Mouse (Mus musculus): ENCODE measurements around the gene Gm20458.
A peak's percentile ranks its signal among the peaks of the same experiment; 100 is the strongest.

Gene Gm20458

DNA sequence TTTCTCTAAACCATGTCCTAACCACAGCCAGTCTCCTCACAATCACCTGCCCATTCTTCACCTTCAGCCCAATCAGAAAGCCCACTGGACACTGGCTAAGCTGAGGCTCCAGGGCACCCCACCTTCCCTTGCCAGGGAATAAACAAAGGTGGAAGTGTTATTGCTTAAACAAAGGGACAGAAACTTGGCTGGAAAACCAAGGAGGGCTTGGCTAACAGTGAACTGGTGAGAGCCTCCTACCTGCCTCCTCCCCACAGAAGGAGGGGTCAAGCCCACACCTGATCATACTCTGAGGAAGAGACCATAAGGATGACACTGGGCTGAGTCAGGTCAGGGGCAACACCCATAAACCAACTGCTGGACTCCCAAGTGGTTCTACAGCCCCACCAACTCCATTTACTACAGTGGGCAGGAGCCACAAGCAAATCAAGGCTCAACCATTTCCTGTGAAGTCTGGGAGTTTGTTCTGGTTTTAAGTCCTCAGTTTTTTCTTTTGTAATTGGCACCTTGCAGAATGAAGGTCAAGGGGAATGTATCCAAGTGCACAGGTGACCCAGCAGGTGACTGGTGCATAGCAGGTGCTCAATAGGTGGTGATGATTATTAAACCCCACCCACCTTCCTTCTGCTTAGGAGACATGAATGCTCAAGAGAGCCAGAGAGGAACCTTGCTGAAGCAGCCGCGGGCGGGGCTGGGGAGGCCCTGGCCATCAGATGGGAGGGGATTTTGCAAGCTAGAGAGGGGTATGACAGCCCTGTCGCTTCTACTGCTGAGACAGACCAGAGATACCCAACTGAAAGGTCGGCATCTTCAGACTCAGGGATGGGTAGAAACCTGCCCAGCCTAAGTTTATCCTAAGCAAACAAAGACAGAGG is 25.3 kb upstream of the Gm20458 start:
- DNase-seq (ENCODE audit: low spot score), result no peak

DNA sequence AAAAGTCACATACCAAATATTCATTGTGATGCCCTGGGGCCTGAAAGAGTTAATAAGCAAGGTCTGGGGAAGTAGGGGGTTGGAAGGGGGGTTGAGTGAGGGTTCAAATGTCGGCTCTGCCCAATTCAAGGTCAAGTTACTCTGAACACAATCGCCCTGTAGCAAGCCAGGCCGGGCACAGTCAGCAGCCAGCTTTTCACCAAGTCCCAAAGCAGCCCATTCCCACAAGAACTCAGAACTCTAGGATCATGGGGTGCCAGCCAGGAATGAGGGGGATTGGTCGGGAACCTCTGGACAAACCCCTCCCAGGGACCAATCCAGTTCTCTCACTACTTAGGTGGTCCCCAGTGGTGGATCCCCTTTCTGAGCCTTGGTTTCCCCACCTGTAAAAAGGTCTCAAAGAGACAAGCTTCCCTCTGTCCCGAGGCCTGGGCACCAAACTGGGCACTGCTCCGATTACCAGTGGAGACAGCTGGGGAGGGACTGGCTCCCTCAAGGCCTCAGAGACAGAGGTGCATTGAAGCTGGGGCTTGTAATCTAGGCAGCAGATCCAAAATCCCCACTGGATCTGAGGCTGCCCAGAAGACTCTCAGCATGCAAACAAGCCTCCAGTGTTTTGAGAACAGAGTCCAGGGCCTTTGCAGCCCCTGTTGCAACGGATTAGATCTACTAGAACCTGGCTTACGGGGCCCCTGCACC is 24.4 kb upstream of the Gm20458 start:
- no peak for DNase-seq (ENCODE audit: low spot score)

DNA sequence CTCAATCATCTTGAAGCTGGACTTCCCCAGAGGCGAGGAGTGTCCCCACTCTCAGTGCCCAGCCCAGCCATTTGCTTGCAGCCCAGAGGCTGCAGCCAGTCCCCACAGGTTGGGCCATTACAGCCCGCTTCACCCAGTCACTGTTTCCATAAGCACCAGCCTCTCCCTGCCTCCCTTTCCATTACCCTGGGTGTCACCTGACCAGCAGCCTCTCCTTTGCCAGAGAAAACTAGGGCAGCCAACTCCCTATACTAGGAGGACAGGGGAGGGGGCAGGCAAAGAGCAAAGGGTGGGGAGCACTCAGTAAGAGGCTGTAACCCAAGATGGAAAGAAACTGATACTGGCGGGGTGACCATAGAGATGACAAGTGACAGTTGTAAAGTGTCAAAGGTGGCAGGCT is 23.8 kb upstream of the Gm20458 start:
- no peak for DNase-seq (ENCODE audit: low spot score)

DNA sequence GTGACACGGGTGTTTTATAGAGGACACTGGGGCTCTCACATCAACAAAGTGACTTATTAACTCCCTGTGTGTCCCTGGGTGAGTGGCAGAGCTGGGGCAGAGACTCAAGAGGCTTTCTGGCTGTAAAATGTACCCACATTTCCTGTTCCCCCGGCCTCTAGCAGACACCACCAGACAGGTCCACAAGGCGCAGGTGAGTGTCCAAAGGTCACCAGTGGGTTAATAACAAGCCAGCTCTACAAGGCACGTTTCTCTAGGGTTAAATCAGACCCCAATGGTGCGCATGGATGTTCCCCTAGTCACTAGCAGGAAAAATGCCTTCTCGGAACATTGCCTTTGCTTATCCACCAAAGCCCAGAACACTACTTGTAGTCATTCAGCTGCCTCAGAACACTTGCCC is 23.1 kb upstream of the Gm20458 start:
- DNase-seq (ENCODE audit: low spot score), result peak; percentile 76

DNA sequence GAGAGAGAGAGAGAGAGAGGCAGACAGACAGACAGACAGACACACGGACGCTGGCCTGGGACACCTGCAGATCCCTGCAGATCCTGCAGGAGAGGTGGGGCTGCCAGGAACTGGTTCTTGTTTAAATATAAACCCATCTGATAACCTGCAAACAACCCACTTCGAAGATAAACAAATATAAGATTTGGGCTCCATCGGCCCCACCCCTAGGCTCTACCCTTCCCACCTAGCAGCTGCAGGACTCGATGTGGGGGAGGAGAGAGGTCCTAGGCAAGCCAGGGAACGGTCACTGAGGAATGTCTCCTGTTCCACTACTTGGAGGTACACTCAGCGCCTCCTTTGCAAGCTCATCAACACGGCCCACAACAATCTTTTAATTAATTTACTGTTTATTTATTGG is 22.5 kb upstream of the Gm20458 start:
- DNase-seq (ENCODE audit: low spot score), result peak; percentile 75

DNA sequence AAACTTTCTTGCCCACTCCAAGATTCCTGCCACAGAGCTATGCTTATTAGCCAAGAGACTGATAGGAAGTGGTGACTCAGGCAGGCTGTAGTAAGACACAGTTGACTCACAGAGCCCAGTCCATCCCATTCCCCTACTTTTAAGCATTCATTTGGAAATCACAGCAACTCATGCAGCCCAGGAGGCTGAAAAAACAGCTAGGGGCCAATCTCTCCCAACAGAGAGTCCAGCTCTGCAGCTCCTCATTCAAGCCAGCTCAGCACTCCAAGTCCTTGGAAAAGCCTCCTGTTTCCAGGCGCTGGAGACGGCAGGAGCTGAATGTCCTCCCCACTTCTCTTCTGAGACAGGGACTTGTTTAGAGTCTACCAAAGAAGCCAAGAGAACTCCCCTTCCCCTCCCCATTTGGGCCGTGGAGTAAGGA is 21.8 kb upstream of the Gm20458 start:
- DNase-seq (ENCODE audit: low spot score), result no peak

DNA sequence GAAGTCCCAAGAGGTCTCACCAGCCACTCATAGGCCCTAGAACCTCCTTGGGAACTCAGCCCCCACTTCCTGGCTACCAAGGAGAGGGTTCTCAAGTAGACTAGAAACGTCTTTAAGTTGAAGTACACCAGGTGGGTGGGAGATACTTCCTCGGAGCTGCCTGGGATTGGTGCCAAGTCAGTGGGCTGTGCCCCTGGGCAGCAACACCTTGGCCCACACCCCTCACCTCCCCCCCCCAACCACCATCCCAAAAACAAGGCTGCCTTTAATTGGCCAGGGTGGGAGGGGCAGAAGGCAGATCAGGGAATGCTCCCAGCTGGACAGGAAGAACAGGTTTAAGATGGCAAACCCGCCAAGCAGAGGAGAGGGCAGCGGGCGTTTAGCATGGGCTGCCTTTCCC is 20.5 kb upstream of the Gm20458 start:
- DNase-seq (ENCODE audit: low spot score), result no peak

DNA sequence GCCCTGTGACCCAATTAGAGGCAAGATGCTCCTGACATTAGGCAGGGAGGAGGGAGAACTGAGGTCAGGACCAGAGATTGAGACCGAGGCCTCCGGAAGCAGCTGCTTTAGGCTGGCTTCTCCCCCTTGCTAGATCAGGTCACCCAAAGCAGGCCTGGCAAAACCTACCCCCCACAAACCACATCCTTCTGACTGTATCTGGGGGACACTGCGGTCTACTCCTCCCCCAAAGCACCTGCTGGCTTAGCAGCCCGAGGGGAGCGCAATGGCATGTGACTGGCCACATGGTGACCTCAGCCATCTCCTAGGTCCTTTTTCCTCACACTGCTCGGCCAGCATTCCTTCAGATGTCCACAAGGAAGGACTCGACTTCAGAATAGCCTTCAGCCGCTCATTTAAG is 19.6 kb upstream of the Gm20458 start:
- DNase-seq (ENCODE audit: low spot score), result no peak

DNA sequence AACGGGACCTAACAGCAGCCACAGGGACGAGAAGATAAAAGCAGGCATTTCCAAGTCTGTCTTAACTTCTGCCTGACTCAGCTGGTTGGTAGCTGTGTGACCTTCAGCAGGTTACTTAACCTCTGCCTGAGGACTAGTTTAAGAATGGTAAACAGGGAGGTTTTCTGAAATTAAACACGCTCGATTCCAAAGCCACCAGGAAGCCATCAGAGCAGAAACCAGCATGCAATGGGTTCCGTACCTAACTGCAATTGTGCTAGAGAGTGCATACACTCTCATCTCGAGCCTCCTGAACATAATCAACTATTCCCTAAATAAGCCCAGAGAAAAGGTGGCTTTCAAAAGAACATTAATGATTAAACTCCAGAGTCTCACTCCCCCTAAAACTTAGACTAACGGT is 19.0 kb upstream of the Gm20458 start:
- DNase-seq (ENCODE audit: low spot score), result no peak

DNA sequence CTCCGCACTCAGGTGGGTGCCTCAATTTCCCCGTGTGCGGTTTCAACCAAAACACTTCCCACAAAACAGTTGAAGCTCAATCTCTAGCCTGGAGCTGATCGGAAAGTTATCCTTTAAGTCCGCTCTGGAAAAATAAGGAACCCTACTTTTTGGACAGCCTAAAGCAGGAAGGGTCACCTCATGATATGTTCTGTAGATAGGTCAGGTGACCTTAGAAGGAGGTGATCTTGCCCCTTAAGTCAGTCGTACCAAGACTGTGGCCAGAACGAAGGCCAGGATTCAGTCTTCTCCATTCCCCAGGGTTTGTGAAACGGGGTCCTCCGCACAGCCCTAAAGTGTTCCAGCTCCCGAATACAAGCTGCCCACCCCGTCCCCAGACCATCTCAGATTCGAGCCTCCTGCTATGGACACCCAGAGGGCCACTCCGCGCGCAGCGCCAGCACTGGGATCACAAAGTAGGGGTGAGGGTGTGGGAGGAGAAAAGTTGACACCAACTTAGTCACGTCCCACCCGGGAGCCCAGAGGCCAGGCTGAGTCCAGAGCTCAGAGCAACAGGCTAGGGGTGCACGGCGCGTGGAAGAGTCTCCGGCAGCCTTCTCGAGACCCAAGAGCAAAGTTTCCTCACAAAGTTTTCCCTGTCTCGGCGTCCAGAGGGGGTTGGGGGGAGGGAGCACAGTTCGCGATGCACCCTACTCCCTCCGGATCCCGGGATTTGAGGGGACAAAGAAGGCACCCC is 18.3 kb upstream of the Gm20458 start:
- no peak for DNase-seq (ENCODE audit: low spot score)

DNA sequence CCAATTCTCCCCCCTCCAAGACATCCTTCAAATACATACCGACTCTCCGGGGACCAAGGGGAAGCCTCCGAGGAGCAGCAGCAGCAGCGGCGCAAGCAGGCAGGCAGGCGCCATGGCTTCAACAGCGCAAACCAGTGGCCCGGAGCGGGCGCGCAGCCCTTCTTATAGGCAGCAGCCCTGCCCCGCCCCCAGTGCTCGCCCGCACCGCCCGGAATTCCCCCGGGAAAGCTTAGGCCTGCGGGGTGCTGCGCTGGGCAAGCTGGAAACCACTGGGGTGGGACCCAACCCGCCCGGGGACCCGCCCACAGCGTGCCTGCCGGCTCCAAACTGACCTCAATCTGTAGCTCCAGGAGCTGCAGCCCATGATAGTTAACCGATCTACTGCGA is 17.7 kb upstream of the Gm20458 start:
- peak; percentile 90 for DNase-seq (ENCODE audit: low spot score)

DNA sequence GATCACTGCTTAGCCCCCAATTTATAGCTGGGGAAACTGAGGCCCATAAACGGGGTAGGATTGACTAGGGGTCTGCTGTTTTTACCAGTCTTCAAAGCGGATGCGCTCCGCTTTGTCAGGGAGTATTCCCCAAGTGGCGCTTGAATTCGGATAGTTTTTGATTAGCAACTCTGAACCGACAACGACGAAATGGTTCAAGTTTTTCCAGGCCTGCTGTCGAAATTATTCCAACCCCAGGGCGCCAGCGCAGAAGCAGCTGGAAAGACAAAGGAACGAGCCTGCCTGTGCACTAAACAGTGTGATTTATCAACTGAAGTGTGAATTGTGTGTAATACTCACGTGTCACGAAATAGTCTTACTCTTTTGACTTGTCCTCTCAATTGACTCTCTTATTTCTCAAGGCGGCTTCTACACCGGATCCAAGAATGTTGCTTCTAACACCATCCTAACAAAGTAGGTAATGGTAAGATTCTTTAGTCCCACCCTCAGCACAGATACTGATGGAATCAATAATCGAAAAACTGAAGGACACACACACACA is 17.2 kb upstream of the Gm20458 start, which contains the start of gene Sdc4:
Gene Sdc4, minus strand, starts transcription at position 428 of the 541 bp plus-strand sequence.
- peak; percentile 49 for DNase-seq (ENCODE audit: low spot score)

DNA sequence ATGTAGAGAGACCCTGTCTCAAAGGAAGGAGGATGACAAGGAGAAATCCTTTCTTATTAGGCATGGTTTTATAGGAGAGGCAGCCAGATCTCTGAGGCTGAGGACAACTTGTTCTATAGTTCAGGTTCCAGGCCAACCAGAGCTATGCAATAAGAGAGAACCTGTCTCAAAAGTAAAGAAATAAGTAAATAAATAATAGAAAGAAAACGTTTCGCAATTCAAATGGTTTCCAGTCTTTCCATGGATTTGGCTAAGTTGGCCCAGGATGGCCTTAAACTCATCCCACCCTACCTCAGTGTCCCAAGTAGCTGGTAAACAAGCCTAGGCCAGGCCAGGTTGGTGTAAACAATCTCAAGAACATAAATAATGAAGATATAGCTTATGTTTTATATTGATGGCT is 16.1 kb upstream of the Gm20458 start:
- DNase-seq (ENCODE audit: low spot score), result no peak

DNA sequence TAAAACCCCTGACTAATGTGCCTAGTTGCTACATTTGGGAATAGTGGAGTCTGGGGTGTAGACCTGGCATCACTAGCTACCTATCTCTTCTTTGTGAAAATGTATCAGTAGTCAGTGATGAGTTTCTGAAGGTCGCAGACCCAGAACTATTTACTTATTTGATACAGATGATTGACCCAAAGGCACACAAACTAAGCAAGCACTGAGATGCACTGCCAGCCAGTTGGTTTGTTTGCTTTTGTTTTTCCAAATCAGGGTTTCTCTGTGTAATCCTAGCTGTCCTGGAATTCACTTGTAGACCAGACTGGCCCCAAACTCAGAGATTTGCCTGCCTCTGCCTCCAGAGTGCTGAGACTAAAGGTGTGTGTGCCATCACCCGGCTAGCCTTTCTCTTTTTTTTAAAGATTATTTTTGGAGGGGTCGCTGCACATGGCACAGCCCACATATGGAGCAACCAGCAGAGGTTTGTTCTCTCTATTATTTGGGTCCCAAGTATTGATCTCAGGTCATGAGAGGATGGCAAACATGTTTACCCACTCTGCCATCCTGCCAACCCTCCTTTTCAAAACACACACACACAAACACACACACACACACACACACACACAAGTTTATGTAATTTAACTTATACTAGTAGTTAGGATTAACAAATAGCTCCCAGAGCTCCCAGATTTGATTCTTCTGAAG is 15.2 kb upstream of the Gm20458 start:
- DNase-seq (ENCODE audit: low spot score), result no peak

DNA sequence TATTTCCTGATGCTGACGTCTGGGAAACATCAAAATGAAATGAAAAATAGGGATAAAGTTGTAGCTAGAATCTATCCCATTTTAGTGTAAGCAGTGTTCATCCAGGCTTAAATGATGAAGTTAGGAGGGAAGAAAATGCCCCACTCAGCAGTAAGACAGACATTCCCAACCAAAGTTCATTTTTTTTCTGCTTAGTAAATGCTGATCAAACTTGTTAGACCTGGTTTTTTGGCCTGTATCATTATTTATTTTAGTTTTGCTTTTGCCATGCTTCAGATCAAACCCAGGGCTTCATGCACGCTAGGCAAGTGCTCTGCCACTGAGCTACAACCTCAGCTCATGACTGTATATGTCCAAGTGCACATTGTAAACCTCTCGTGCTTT is 14.7 kb upstream of the Gm20458 start:
- no peak for DNase-seq (ENCODE audit: low spot score)

DNA sequence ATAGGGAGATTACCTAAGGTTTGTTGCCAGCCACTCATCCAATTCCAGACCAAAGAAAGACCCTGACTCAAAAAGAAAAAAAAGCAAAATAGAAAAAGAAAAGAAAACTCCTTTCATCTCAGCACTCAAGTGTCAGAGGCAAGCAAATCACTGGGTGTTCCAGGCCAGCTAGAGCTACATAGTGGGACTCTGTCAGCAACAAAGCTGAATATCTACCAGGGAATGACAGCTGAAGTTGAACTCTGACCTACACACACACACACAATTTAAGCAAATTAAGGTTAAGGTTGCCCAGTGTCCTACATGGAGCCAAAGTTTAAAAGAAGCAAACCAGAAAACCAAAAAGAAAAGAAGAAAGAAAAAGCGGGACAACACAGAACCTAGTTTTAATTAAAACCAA is 12.6 kb upstream of the Gm20458 start:
- no peak for DNase-seq (ENCODE audit: low spot score)

DNA sequence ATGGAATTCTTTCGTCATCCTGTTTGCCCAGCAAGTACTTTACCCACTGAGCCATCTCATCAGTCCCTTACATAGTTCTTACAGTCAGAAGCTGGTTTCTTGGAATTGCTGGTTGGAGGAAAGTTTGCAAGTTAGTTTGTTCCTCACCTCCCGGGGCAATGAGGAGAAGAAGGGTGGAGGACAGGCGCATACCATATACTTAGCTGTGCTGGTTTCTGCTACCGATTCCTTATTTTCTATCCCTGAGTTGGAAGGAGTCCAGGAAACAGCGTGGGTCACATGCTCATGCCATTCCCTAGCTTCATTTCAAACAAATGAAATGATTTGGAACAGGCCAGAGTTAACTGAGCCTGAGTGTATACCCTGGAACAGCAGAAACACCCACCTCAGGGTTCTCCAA is 11.8 kb upstream of the Gm20458 start:
- no peak for DNase-seq (ENCODE audit: low spot score)

DNA sequence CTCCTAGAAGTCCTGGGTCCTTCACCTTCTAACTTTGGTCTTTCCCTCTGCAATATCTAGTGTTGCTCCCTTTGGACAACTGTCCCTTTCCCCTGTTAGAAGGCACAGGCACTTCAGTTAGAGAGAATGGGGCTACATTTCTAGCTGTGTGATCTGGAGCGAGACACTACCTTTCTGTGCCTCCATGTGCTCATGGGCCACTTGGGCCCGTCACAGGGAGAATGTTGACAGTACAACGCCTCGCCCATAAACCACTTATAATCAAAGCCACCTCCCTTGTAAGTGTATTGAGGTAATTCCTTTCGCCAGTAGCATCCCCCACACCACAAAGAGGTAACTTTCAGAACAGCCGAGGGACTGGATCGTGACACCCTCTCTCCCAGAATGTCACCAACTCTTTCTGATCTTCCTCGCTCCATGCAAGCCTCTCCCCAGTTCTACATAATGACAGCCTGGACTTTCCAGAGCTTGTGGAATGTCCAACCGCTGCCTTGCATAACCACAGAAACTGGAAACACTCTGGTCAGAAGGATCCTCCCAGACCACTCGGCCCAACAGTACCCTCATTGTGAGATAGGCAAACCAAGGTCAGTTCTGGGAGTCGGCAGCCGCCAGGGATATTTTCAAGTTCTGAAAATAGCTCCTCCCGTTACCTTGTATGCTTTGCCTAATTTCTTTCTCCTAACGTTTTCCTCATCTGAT is 11.3 kb upstream of the Gm20458 start:
- no peak for DNase-seq (ENCODE audit: low spot score)

DNA sequence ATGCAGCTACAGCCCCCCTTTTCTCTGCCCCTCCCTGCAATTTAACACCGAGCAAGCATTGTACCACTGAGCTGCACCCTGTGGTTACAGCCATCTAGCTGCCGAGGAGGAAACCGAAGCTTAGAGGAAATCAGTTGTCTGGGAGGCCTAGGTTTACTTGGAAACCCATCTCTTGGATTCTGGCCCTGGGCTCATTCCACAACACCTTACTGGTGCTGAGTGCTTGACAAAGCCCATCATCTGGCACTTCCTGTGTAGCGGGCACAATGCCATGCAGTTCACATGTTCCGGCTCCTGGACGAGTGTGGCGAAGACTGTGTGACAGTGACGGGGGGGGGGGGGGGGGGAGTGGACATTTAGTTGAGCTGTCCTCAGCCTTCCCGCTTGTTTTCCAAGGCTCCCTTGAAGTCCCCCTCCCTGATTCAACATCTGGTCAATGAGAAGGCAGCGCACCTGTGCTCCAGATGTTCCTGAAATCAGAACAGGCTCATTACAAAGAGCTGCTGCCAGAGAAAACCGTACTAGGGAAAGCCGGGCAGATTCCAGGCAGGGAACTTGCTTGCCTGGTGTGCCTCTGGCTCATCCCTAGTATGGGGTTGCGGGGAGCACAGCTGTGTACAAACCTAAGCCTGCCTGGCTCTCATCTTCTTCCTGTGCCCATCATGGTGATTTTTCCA is 8.6 kb upstream of the Gm20458 start:
- DNase-seq (ENCODE audit: low spot score), result no peak

DNA sequence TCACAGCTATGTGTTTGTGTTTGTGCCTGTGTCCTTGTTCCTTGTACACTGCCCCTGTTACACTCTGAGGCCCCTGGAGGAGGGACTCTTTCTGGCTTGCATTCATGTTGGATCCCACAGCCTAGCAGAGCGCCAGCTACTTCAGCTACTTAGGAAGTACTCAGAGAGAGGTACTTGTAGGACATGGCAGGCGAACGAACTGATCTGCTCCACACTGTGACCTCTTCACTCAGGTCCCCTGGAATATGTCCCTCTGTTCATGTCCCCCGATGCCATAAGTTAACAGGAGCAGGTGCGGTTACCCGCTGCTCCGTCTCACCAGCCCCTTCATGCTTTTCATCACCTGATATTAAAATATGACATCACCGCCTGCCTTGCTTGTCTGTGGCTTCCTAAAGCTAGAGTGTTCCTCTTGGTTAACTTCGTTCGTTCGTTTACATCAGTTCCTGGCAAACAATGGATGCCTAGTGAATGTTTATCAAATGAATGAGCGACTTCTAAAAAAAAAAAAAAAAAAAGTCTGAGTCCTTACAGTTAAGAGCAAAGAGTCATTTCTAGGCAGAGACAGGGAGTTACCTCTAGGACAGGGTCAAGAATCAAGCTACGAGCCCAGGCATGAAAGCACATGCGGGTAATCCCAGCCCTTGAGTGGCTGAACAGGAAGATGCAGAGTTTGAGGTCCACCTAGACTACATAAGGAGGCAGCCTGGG is 7.6 kb upstream of the Gm20458 start:
- no peak for DNase-seq (ENCODE audit: low spot score)
